Mouse (Mus musculus): ENCODE measurements around the gene Wnt7a.

- TF ChIP-seq CTCF (IDR thresholded peaks at IDR 0.05; ENCODE audit: insufficient read depth, low read depth, low read length), result no peak
- no peak for TF ChIP-seq POLR2A (IDR thresholded peaks at IDR 0.05; ENCODE audit: insufficient read depth, low read depth, low read length)
Observed at GRCm38 (mm10) chr6:91410168-91410780, 889 bp downstream of the Wnt7a start.
